Mouse (Mus musculus) kidney, postnatal 4 days (tissue): Measurements from ENCODE around the gene Mlst8.
"Not testable (repeated sequence)": the region's sequence is repeated elsewhere in the genome, so short reads cannot be mapped to it uniquely, and the experiment has no call there.

Experiments used
- DNase-seq, 2 experiments: peaks; one replicate each; pipeline ENCODE4 v3.0.0; 2021; ENCODE audit warnings: mixed read lengths in 2 of 2

Gene Mlst8

GRCm38 (mm10) chr17:24468636-24469246 lies 10.1 kb downstream of the Mlst8 start:
- no peak for DNase-seq

DNA sequence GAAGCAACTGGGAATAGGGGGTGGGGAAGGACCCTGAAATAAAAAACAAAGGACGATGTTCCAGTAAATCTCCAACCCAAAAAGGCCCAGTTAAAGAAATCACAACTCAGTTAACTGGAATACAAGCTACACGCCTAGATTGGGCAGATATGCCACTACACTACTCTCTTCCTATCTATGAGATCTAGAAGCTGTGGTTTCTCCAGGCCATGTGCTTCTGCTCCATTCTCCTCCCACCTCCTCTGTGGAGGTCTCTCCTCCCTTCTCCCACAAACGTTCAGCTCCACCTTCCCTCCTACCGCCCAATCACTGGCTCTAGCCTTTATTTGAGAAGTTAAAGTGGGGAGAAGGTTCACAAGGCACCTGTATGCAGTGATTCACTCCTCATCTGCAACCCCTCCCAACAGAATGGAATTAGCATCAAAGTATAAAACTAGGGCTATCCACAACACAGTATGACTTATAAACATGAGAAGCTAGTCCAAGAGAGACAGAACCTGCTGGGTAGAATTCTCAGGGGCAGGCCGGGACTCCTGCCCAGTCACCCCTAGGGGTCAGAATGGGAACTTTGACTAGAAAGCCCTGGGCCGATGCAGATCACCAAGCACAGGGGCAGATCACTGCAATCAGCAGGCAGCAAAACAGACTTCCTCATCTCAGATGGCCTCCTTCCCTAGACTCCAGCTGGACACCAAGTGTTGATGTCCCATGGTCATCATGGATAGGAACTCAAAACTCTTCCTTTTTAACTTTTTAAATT lies 15.3 kb downstream of the Mlst8 start:
- DNase-seq: no peak

DNA sequence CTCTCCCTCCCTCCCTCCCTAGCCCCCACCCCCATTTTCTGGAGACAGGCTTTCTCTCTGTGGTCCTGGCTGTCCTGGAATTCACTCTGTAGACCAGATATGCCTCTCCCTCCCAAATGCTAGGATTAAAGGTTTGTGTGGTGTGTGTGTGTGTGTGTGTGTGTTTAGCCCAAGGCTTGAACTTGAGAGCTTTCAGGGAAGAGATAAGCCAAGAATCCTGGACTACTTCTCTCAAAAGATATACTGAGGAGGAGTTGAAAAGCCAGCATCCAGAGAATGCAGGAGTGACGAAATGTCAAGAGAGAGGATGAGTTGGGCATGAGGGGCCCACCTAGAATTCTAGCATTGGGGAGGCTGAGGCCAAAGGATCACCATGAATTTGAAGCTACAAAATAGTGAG lies 15.9 kb downstream of the Mlst8 start:
- no peak for DNase-seq

- peak; percentile 42 to 56 for DNase-seq
Measured at GRCm38 (mm10) chr17:24461580-24461979, 17.3 kb downstream of the Mlst8 start.

DNA sequence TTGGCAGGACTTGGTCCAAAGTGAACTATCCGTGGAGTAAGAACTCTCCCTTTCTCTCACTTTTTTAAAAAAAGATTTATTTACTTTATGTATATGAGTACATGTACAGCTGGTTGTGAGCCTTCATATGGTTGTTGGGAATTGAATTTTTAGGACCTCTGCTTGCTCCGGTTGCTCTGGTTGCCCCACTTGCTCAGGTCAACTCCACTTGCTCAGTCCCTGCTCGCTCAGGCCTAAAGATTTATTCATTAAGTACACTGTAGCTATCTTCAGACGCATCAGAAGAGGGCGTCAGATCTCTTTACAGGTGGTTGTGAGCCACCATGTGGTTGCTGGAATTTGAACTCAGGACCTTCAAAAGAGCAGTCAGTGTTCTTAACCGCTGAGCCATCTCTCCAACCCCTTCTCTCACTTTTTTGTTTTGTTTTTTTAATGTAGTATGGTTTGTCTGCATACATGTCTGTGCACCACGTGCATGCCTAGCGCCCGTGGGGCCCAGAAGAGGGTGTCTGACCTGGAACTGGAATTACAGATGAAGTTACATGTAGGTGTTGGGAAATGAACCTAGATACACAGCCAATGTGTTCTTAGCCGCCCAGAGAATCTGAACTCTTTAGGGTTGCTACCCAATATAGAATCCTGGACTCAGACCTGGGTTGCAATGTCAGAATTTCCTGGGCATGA lies 23.2 kb downstream of the Mlst8 start:
- DNase-seq: not testable (repeated sequence)

DNA sequence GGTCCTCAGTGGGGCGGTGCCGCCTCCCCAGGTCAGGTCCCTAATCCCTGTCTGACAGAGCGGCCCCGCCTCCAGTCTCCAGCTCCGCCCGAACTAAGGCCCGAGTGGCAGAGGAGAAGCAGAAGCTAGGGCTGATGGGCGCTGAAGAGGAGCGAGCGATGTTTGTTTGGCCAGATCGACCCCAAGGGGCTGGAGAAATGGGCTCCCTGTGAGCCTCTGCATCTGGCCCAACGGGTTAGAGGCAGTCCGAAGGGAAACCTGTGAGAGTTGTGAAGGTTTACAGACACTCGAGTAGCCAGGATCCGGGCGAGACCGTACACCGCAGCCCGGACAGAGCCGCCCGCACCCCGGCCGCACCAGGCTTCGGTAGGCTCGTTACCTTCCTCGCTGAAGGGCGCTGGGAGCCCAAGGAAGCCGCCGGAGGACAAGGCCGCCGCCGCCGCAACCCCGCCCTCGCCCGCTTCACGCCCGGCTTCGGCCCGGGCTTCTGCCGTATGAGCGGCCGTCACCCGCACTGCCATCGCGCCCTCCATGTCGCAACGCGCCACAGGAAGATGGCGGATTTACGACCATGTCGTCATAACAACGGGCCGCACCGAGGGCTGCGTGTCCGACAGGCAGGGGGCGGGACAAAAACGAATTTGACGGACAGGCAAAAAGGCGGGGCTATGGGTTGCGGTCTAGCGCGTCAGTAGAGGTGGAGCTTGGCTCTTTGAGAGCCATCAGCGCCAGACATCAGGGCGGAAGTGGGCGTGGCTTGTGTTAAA lies 23.9 kb downstream of the Mlst8 start:
- DNase-seq: peak; percentile 100

DNA sequence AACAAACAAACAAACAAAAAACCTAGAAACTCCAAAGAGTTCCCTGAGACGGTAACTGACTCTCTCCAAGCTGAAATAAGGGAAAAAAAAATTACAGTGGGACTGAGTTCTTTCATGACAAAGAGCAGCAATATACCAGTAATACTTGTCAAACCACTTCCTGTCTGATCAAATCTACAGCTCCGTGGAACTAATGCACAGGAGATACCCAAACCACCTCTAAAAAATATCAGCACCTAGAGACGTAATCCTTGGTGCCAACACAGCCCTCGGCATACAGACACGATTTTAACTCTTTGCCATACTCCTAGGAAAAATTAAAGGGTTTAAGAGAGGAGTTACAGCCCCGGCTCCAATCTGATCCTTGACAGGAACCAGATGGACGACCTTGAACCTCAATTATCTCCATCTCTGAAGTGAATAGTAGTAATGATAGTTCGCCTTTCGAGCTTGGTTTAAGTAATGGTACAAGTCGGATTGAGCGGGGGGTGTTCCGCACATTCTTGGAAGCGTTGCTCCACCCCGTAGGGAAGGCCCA lies 24.6 kb downstream of the Mlst8 start:
- no peak for DNase-seq

DNA sequence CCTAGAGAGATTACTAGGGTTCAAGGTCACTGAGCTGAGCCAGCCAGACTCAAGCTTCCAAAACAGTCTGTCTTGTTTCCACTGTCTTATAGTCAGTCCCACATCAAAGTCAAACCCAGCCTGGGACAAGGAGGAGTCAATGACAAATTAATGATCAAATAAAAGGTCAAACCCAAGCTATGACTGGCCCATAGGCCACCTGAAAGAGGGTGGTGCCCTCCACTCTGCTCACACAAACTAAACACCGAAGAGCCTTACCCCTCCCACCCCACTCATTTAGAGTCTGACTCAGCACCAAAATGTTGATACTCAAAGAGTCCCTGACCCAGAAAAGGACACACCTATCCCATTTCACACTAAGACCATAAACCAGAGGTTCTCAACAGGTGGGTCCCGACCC lies 25.5 kb downstream of the Mlst8 start:
- no peak for DNase-seq

- no peak for DNase-seq
Measured at GRCm38 (mm10) chr17:24451220-24451619, 27.7 kb downstream of the Mlst8 start.

DNA sequence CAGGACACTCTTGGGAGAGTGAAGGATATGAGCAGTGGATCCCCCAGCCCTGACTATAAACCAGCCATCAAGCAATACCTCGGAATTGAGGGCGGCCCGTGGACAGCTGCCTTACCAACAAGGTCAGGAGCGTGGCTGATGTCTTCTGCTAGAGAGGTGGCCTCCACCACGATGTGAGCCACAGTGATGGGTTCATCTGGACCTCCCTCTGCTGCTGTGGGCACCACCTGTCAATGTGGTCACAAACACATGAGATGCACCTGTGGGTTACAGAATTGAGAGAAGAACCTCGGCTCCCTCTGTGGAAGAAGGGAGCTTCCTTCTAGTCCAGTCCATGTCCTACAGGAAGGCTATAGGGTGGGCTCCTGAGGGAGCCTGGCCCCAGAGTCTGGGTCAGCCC lies 29.4 kb downstream of the Mlst8 start:
- DNase-seq: no peak

DNA sequence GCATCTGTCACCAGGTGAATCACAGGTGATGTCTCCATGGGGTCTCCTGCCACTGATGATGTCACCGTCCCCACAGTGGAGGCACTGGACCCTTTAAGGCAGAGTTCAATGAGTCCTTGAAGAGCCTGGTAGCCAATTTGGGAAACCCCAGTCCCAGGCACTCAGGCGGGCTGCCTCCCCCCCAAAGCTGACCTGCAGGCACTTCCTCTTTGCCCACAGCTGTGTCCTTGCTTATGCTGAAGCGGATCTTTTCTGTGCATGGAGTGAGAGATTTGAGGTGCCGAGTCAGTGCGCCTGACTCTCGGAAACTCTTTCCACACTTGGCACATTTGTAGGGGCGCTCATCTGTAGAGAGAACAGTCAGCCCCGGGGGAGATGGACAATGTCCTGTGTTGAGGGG lies 32.3 kb downstream of the Mlst8 start:
- no peak for DNase-seq

- peak in 1 of 2 experiments; percentile 46 for DNase-seq
Measured at GRCm38 (mm10) chr17:24443409-24443808, 35.5 kb downstream of the Mlst8 start.

- no peak for DNase-seq
Measured at GRCm38 (mm10) chr17:24442632-24443155, 36.2 kb downstream of the Mlst8 start, which contains the start of gene Dnase1l2. Dnase1l2 (minus strand) TSS chr17:24443105.

- peak in 1 of 2 experiments; percentile 22 for DNase-seq
Measured at GRCm38 (mm10) chr17:24442107-24442506, 36.8 kb downstream of the Mlst8 start.

GRCm38 (mm10) chr17:24441148-24441547 lies 37.7 kb downstream of the Mlst8 start:
- DNase-seq: peak; percentile 38 to 45

- no peak for DNase-seq
Measured at GRCm38 (mm10) chr17:24440377-24440776, 38.5 kb downstream of the Mlst8 start.

DNA sequence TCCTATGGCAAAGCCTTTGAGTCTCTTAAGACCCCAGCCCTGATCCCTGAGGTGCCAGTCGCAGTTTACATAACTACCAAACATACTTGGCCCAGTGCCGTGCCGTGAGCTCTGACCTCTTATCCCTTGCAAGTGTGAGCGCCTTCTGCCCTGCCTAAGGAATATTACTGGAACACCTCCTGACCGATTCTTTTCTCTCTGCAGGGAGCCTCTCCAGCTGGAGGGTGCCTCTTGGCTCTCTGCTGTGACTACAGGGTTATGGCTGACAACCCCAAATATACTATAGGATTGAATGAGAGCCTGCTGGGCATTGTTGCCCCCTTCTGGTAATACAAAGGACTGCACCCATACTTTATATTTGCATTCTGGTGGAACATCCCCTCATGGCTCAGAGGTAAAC lies 41.9 kb downstream of the Mlst8 start:
- peak in 1 of 2 experiments; percentile 48 for DNase-seq

DNA sequence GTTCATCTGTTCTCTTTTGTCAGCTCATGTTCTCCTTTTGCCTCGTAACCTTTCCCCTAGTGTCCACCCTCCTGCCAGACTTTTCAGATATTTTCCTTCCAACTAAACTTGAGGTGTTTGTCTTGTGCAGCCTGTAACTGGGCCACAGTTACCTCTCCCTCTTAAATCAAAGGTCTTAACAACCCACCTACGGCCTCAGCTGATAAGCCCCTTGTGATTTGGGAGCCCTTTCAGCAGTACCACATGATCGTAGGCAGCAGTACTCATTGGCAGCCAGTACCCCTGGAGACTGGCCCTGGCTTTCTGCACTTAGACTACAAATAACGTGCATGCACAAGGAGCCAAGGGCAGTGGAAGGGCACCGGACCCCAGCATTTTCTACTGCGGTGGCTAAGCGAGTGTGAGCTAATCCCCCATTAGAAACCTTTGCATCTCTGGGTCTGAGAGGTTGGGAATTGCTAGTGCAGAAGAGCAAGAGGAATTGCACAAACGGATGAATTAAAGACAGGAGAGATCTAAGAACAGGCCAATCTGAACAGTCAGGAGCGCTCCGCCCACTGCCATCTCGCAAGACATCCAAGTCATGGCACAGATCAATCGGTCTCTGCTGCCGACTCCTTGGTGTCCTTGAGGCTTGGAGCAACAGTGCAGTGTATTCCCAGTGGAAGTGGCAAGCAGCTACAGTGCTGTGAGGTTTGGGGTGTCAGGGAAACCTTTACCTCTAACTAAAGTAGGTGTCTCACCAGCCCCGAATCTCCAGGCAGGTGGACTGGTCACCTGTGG lies 49.5 kb downstream of the Mlst8 start:
- DNase-seq: no peak

DNA sequence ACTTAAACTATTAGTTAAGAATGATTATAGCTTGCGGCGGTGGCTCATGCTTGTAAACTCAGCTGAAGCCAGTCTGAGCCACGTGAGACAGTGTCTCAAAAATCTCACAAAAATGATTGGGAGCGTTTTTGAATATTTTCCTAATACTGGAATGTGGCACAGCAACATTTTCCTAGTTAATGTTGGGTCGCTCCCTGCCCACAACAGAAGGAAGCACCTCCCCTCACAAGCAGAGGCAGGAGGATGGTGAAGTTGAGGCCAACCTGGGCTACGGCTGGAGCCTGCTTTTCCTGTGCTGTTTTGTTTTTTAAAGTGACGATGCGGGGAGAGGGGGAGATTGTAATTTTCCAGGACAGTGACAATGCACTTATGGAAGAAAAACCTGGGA lies 51.7 kb downstream of the Mlst8 start:
- DNase-seq: peak; percentile 30 to 44

DNA sequence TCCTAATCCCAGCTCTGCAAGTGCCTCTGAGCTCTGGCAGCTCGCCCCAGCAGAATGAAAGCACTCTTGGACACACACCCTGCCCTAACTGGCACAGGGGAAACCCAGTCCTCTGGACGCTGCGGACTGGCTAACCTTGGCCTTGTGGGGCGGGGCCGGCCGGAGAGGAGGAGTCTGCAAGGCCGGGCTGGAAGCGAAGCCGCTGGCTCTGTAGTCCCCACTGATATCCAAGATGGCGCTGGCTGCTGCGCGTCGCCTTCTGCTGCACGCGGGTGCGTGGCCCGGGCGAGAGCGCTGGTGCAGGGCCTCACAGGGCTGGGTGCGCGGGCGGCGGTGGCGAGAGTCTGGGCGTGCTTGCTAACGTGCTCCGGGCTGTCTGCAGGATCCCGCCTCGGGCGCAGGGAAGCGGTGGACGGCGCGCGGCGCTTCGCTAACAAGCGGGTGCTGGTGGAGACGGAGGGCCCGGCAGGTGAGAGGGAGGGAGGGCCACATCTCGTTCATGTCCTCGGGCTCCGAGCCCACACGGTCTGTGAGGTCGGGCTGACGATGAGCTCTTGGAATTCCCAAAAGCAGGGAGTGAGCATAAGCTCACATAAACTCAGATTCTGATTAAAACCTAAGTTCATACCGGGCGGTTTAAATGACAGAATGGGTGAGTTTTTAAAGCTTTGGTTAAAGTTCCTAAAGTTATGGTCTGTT lies 52.3 kb downstream of the Mlst8 start, which contains the start of gene Eci1:
Gene Eci1, plus strand, starts transcription at position 171 of the 699 bp plus-strand sequence.
- peak; percentile 96 to 98 for DNase-seq

- DNase-seq: no peak
Measured at GRCm38 (mm10) chr17:24425905-24426304, 53.0 kb downstream of the Mlst8 start.
